Mouse (Mus musculus) G1E (cell line): ENCODE measurements around the gene BC049715.

Experiments
- CTCF ChIP-seq: IDR thresholded peaks from 2 replicates; pipeline ENCODE4 v1.5.1; 2012; ENCODE audit warnings: low read depth, low read length, inconsistent platforms, mixed read lengths
- POLR2AphosphoS5 ChIP-seq: IDR thresholded peaks from 2 replicates; pipeline ENCODE4 v1.6.1; 2012; ENCODE audit warnings: low read depth, low read length, inconsistent platforms; ENCODE audit not compliant: insufficient replicate concordance
- TAL1 ChIP-seq: conservative IDR thresholded peaks from 2 replicates; pipeline ENCODE4 v1.6.1; 2012; ENCODE audit warnings: low read depth, low read length, inconsistent platforms, mixed read lengths

DNA sequence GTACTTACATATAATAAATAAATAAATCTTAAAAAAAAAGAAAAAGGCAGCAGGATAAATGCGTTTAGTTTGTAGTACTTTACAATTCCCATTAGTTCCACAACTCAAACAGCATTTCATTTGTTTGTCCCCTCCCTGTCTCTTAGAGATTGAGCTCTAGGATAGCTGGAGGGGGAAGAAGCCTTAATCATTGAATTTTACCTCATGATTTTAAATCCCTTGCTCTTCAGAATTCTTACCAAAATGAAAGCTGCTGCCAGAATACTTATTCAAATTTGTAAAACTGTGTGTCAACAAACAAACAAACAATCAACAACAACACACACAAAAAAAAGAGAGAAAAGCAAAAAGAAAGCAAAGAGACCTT is 22.0 kb upstream of the BC049715 start:
- TF ChIP-seq TAL1, result no peak
- TF ChIP-seq CTCF, result no peak
- TF ChIP-seq POLR2AphosphoS5, result no peak
